Mouse (Mus musculus): Measurements from ENCODE around the gene Dennd5a.

Dennd5a gene

GRCm38 (mm10) chr7:109924965-109925364, 35.3 kb downstream of the Dennd5a start:
- Histone ChIP-seq H3K4me1 (replicated peaks; ENCODE audit: low read depth, low read length) (peaks cover 4% of the 10 kb centered on the region), H3K4me3 (replicated peaks; ENCODE audit: low read length) (no peak overlapping the region), H3K36me3 (ENCODE audit: insufficient read depth, low read length) (peaks cover 26% of the 10 kb centered on the region), H3K27me3 (ENCODE audit: insufficient read depth, low read length) (no peaks in the 10 kb centered on the region), H3K9me3 (ENCODE audit: low read length) (no peaks in the 10 kb centered on the region)
- TF ChIP-seq CTCF (conservative IDR thresholded peaks at IDR 0.05; ENCODE audit: low read length): no peak
- no peak for TF ChIP-seq NANOG (IDR thresholded peaks at IDR 0.05; ENCODE audit: borderline replicate concordance, low read length)
- TF ChIP-seq POU5F1 (IDR thresholded peaks at IDR 0.05; ENCODE audit: borderline replicate concordance, low read length): no peak

- H3K36me3 ChIP-seq (ENCODE audit: insufficient read depth, low read length): peaks cover 39% of the 10 kb centered on the region
- peaks cover 4% of the 10 kb centered on the region for H3K4me1 ChIP-seq (replicated peaks; ENCODE audit: low read depth, low read length)
- TF ChIP-seq CTCF (conservative IDR thresholded peaks at IDR 0.05; ENCODE audit: low read length): no peak
- no peak for TF ChIP-seq NANOG (IDR thresholded peaks at IDR 0.05; ENCODE audit: borderline replicate concordance, low read length)
- TF ChIP-seq POU5F1 (IDR thresholded peaks at IDR 0.05; ENCODE audit: borderline replicate concordance, low read length): no peak
- no peaks in the 10 kb centered on the region for H3K27me3 ChIP-seq (ENCODE audit: insufficient read depth, low read length)
- H3K4me3 ChIP-seq (replicated peaks; ENCODE audit: low read length): no peak overlapping the region
- H3K9me3 ChIP-seq (ENCODE audit: low read length): no peaks in the 10 kb centered on the region
Observed at GRCm38 (mm10) chr7:109922889-109923288, 37.4 kb downstream of the Dennd5a start.

- Histone ChIP-seq H3K36me3 (ENCODE audit: insufficient read depth, low read length) (peaks cover 75% of the 10 kb centered on the region), H3K4me1 (replicated peaks; ENCODE audit: low read depth, low read length) (no peaks in the 10 kb centered on the region), H3K27me3 (ENCODE audit: insufficient read depth, low read length) (no peaks in the 10 kb centered on the region), H3K9me3 (ENCODE audit: low read length) (no peaks in the 10 kb centered on the region), H3K4me3 (replicated peaks; ENCODE audit: low read length) (no peak overlapping the region)
- TF ChIP-seq POU5F1 (IDR thresholded peaks at IDR 0.05; ENCODE audit: borderline replicate concordance, low read length): no peak
- no peak for TF ChIP-seq CTCF (conservative IDR thresholded peaks at IDR 0.05; ENCODE audit: low read length)
- no peak for TF ChIP-seq NANOG (IDR thresholded peaks at IDR 0.05; ENCODE audit: borderline replicate concordance, low read length)
Observed at GRCm38 (mm10) chr7:109906165-109906564, 54.1 kb downstream of the Dennd5a start.

- TF ChIP-seq CTCF (conservative IDR thresholded peaks at IDR 0.05; ENCODE audit: low read length): no peak
- Histone ChIP-seq H3K36me3 (ENCODE audit: insufficient read depth, low read length) (peaks cover 96% of the 10 kb centered on the region), H3K9me3 (ENCODE audit: low read length) (no peaks in the 10 kb centered on the region), H3K27me3 (ENCODE audit: insufficient read depth, low read length) (no peaks in the 10 kb centered on the region), H3K4me1 (replicated peaks; ENCODE audit: low read depth, low read length) (no peaks in the 10 kb centered on the region), H3K4me3 (replicated peaks; ENCODE audit: low read length) (no peak overlapping the region)
Observed at GRCm38 (mm10) chr7:109900921-109901320, 59.3 kb downstream of the Dennd5a start.

- H3K36me3 ChIP-seq (ENCODE audit: insufficient read depth, low read length): peaks cover 99% of the 10 kb centered on the region
- H3K4me1 ChIP-seq (replicated peaks; ENCODE audit: low read depth, low read length): peaks cover 9% of the 10 kb centered on the region
- TF ChIP-seq CTCF (conservative IDR thresholded peaks at IDR 0.05; ENCODE audit: low read length): no peak
- TF ChIP-seq POU5F1 (IDR thresholded peaks at IDR 0.05; ENCODE audit: borderline replicate concordance, low read length): no peak
- TF ChIP-seq NANOG (IDR thresholded peaks at IDR 0.05; ENCODE audit: borderline replicate concordance, low read length): no peak
- H3K9me3 ChIP-seq (ENCODE audit: low read length): no peaks in the 10 kb centered on the region
- no peaks in the 10 kb centered on the region for H3K27me3 ChIP-seq (ENCODE audit: insufficient read depth, low read length)
- no peak overlapping the region for H3K4me3 ChIP-seq (replicated peaks; ENCODE audit: low read length)
Observed at GRCm38 (mm10) chr7:109898911-109899310, 61.4 kb downstream of the Dennd5a start.

- Histone ChIP-seq H3K36me3 (ENCODE audit: insufficient read depth, low read length) (peaks cover 45% of the 10 kb centered on the region), H3K4me3 (replicated peaks; ENCODE audit: low read length) (no peak overlapping the region), H3K27me3 (ENCODE audit: insufficient read depth, low read length) (no peaks in the 10 kb centered on the region), H3K4me1 (replicated peaks; ENCODE audit: low read depth, low read length) (peaks cover 25% of the 10 kb centered on the region), H3K9me3 (ENCODE audit: low read length) (no peaks in the 10 kb centered on the region)
- TF ChIP-seq NANOG (IDR thresholded peaks at IDR 0.05; ENCODE audit: borderline replicate concordance, low read length) (no peak), CTCF (conservative IDR thresholded peaks at IDR 0.05; ENCODE audit: low read length) (peak; percentile 77)
Observed at GRCm38 (mm10) chr7:109892530-109892929, 67.7 kb downstream of the Dennd5a start.

GRCm38 (mm10) chr7:109891786-109892185, 68.5 kb downstream of the Dennd5a start:
- no peak overlapping the region for H3K4me3 ChIP-seq (replicated peaks; ENCODE audit: low read length)
- peaks cover 25% of the 10 kb centered on the region for H3K4me1 ChIP-seq (replicated peaks; ENCODE audit: low read depth, low read length)
- H3K27me3 ChIP-seq (ENCODE audit: insufficient read depth, low read length): no peaks in the 10 kb centered on the region
- TF ChIP-seq CTCF (conservative IDR thresholded peaks at IDR 0.05; ENCODE audit: low read length) (no peak), POU5F1 (IDR thresholded peaks at IDR 0.05; ENCODE audit: borderline replicate concordance, low read length) (no peak), NANOG (IDR thresholded peaks at IDR 0.05; ENCODE audit: borderline replicate concordance, low read length) (no peak)
- H3K36me3 ChIP-seq (ENCODE audit: insufficient read depth, low read length): peaks cover 38% of the 10 kb centered on the region
- H3K9me3 ChIP-seq (ENCODE audit: low read length): no peaks in the 10 kb centered on the region

GRCm38 (mm10) chr7:109890256-109890655, 70.0 kb downstream of the Dennd5a start:
- no peak for TF ChIP-seq NANOG (IDR thresholded peaks at IDR 0.05; ENCODE audit: borderline replicate concordance, low read length)
- TF ChIP-seq CTCF (conservative IDR thresholded peaks at IDR 0.05; ENCODE audit: low read length): no peak
- TF ChIP-seq POU5F1 (IDR thresholded peaks at IDR 0.05; ENCODE audit: borderline replicate concordance, low read length): no peak
- Histone ChIP-seq H3K9me3 (ENCODE audit: low read length) (no peaks in the 10 kb centered on the region), H3K4me3 (replicated peaks; ENCODE audit: low read length) (no peak overlapping the region)

GRCm38 (mm10) chr7:109889300-109889699, 71.0 kb downstream of the Dennd5a start:
- Histone ChIP-seq H3K9me3 (ENCODE audit: low read length) (no peaks in the 10 kb centered on the region), H3K27me3 (ENCODE audit: insufficient read depth, low read length) (no peaks in the 10 kb centered on the region), H3K36me3 (ENCODE audit: insufficient read depth, low read length) (peaks cover 13% of the 10 kb centered on the region; the same call in 1 of the 2 replicates), H3K4me3 (replicated peaks; ENCODE audit: low read length) (no peak overlapping the region), H3K4me1 (replicated peaks; ENCODE audit: low read depth, low read length) (peaks cover 19% of the 10 kb centered on the region)
- TF ChIP-seq CTCF (conservative IDR thresholded peaks at IDR 0.05; ENCODE audit: low read length): no peak
- no peak for TF ChIP-seq POU5F1 (IDR thresholded peaks at IDR 0.05; ENCODE audit: borderline replicate concordance, low read length)
- TF ChIP-seq NANOG (IDR thresholded peaks at IDR 0.05; ENCODE audit: borderline replicate concordance, low read length): no peak

More at GRCm38 (mm10) chr7:109890256-109890655, 70.0 kb downstream of the Dennd5a start:
- Histone ChIP-seq H3K27me3 (ENCODE audit: insufficient read depth, low read length) (no peaks in the 10 kb centered on the region), H3K4me1 (replicated peaks; ENCODE audit: low read depth, low read length) (peaks cover 25% of the 10 kb centered on the region), H3K36me3 (ENCODE audit: insufficient read depth, low read length) (peaks cover 23% of the 10 kb centered on the region)

All from E14TG2a.4 (cell line).